ENCODE assay signal across 16 mouse cellular contexts in the genomic region with DNA sequence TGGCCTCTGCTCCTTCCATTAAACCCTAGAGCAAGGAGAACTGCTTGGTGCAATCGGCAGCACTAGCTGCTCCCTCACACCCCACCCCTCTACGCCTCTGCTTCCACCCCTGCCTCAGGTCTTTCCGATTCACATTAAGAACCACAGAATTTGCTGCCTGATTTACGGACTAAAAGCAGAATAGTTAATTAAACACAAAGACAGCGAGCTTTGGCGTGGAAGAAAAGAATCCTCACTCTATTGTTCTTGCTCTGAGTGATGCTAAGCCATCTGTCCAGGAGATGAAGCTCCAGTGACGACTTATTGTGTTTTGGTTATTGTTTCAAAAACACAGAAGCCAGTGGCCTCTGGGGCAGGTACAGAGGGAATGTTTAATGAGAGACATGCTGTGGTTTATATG.
DNase-seq lines count a peak whose midpoint lies in the region; ATAC-seq and TF ChIP-seq lines count a peak whose summit lies in the region.
"Had no signal": no experiment of that assay in that cellular context is flagged by ENCODE, and none has a peak within 500 bp of the region (broad histone marks: within the 10 kb centered on the region; RNA-seq: fewer than 3 reads in every experiment).

No protein-coding gene starts in this region.

- no peak for ATAC-seq in forebrain, embryonic 14.5 days
- no peak for ATAC-seq in neural tube, embryonic 13.5 days (ENCODE audit: low read depth)
- no peak for ATAC-seq in monocyte, adult 5-6 weeks (replicated peaks; ENCODE audit: insufficient number of reproducible peaks, low FRiP score, low TSS enrichment, poor library complexity, severe bottlenecking)
- no peak for ATAC-seq in erythroid progenitor cell, adult 5-6 weeks (replicated peaks; ENCODE audit: low FRiP score, poor library complexity, severe bottlenecking)
- ATAC-seq: liver, embryonic 12.5 days had no signal

- H3K27me3 ChIP-seq in forebrain, embryonic 14.5 days (replicated peaks; ENCODE audit: control insufficient read depth, insufficient read depth, low read length), result no peaks in the 10 kb centered on the region
- H3K27me3 ChIP-seq in midbrain, embryonic 10.5 days (ENCODE audit: low read depth, poor library complexity, severe bottlenecking), result peaks cover 18% of the 10 kb centered on the region; the same call in 1 of the 2 replicates
- H3K27me3 ChIP-seq in neural tube, embryonic 13.5 days, result peaks cover 2% of the 10 kb centered on the region; the same call in 1 of the 2 replicates
- H3K27me3 ChIP-seq: CH12.LX; embryonic facial prominence, embryonic 13.5 days; liver, embryonic 12.5 days had no signal

- no peak overlapping the region for H3K4me2 ChIP-seq in forebrain, embryonic 14.5 days (ENCODE audit: low read length)
- peak overlapping the region; percentile 10; the same call in 1 of the 2 replicates for H3K4me2 ChIP-seq in neural tube, embryonic 13.5 days
- H3K4me2 ChIP-seq: embryonic facial prominence, embryonic 13.5 days; liver, embryonic 12.5 days had no signal

- H3K9ac ChIP-seq in forebrain, embryonic 14.5 days (ENCODE audit: low read length), result peak overlapping the region; percentile 37
- H3K9ac ChIP-seq in neural tube, embryonic 13.5 days, result peak overlapping the region; percentile 48; the same call in 1 of the 2 replicates
- H3K9ac ChIP-seq: embryonic facial prominence, embryonic 13.5 days; liver, embryonic 12.5 days had no signal

- H3K4me3 ChIP-seq in forebrain, embryonic 14.5 days (ENCODE audit: low read depth, low read length), result no peak overlapping the region
- no peak overlapping the region; the same call in 1 of the 2 replicates for H3K4me3 ChIP-seq in midbrain, embryonic 10.5 days
- H3K4me3 ChIP-seq in neural tube, embryonic 13.5 days, result no peak overlapping the region
- H3K4me3 ChIP-seq: embryonic facial prominence, embryonic 13.5 days; liver, embryonic 12.5 days had no signal

- peaks cover 12% of the 10 kb centered on the region for H3K4me1 ChIP-seq in forebrain, embryonic 14.5 days (ENCODE audit: control insufficient read depth, insufficient read depth, low read length)
- peaks cover 45% of the 10 kb centered on the region for H3K4me1 ChIP-seq in midbrain, embryonic 10.5 days
- H3K4me1 ChIP-seq in neural tube, embryonic 13.5 days (replicated peaks), result peaks cover 22% of the 10 kb centered on the region
- H3K4me1 ChIP-seq: embryonic facial prominence, embryonic 13.5 days; liver, embryonic 12.5 days had no signal

- DNase-seq in brain, embryonic 14.5 days (ENCODE audit: low read depth), result peak; percentile 66
- DNase-seq in forebrain, embryonic 14.5 days (ENCODE audit: low spot score), result peak; percentile 42
- DNase-seq in midbrain, embryonic 10.5 days (ENCODE audit: low spot score), result peak; percentile 30
- DNase-seq in cerebellum, adult 18-20 months, result no peak
- DNase-seq in testis, postnatal 10 days (ENCODE audit: low spot score), result no peak
- DNase-seq: cerebellum, adult 9-11 months; heart, adult 11 months; kidney, adult 11 months; lung, postnatal 10 days; thymus, adult 18-20 months had no signal

- WGBS in forebrain, embryonic 14.5 days, result 4% methylated on average over 7 of the region's 7 CpGs
- WGBS in midbrain, embryonic 10.5 days, result 11% methylated on average over 7 of the region's 7 CpGs
- 10% methylated on average over 7 of the region's 7 CpGs for WGBS in neural tube, embryonic 13.5 days

- no peak overlapping the region for H3K27ac ChIP-seq in forebrain, embryonic 14.5 days (ENCODE audit: low read depth, low read length)
- peak overlapping the region; percentile 71 for H3K27ac ChIP-seq in midbrain, embryonic 10.5 days (replicated peaks)
- H3K27ac ChIP-seq in neural tube, embryonic 13.5 days (replicated peaks), result peak overlapping the region; percentile 76
- H3K27ac ChIP-seq: embryonic facial prominence, embryonic 13.5 days; liver, embryonic 12.5 days had no signal

- H3K9me3 ChIP-seq in forebrain, embryonic 14.5 days (replicated peaks; ENCODE audit: control insufficient read depth, low read length), result no peaks in the 10 kb centered on the region
- H3K9me3 ChIP-seq in midbrain, embryonic 10.5 days (replicated peaks), result no peaks in the 10 kb centered on the region
- no peaks in the 10 kb centered on the region for H3K9me3 ChIP-seq in neural tube, embryonic 13.5 days
- H3K9me3 ChIP-seq: embryonic facial prominence, embryonic 13.5 days had no signal

- TF ChIP-seq CTCF in brain, embryonic 14.5 days (IDR thresholded peaks at IDR 0.05; ENCODE audit: borderline replicate concordance, extremely low read depth, insufficient read depth, insufficient read length), result no peak

- TF ChIP-seq POLR2A in brain, embryonic 14.5 days (IDR thresholded peaks at IDR 0.05; ENCODE audit: borderline replicate concordance, extremely low read depth, insufficient read depth, insufficient read length, poor library complexity, severe bottlenecking), result no peak

- H3K36me3 ChIP-seq in forebrain, embryonic 14.5 days (ENCODE audit: control insufficient read depth, insufficient read depth, low read length), result no peaks in the 10 kb centered on the region
- no peaks in the 10 kb centered on the region for H3K36me3 ChIP-seq in midbrain, embryonic 10.5 days
- no peaks in the 10 kb centered on the region for H3K36me3 ChIP-seq in neural tube, embryonic 13.5 days
- H3K36me3 ChIP-seq: embryonic facial prominence, embryonic 13.5 days; liver, embryonic 12.5 days had no signal

Comparison
In these comparisons a context has a peak if more than half of its experiments do, and no peak if none do; other contexts are left out.
1. DNase-seq: peak in brain, embryonic 14.5 days (single experiment), forebrain, embryonic 14.5 days (single experiment) and midbrain, embryonic 10.5 days (single experiment); none in cerebellum, adult 18-20 months (0 of 2) and testis, postnatal 10 days (single experiment).